In genomic region chr5:116289897-116290296, GRCm38 (mm10) we compare ENCODE assay signal across 9 mouse cellular contexts. TPM values are rescaled to one million over a fixed set of nuclear protein-coding genes. Genes with fewer than 3 reads are reported as not detected.
A peak's percentile ranks its signal among the peaks of the same experiment; 100 is the strongest.
DNase-seq lines count a peak whose midpoint lies in the region; ATAC-seq and TF ChIP-seq lines count a peak whose summit lies in the region.
"Had no signal": no experiment of that assay in that cellular context is flagged by ENCODE, and none has a peak within 500 bp of the region (broad histone marks: within the 10 kb centered on the region; RNA-seq: fewer than 3 reads in every experiment).

No protein-coding gene starts in this region.

- H3K4me2 ChIP-seq in embryonic facial prominence, embryonic 12.5 days (replicated peaks), result peak overlapping the region; percentile 44
- H3K4me2 ChIP-seq in midbrain, embryonic 15.5 days, result peak overlapping the region; percentile 17

- TF ChIP-seq POLR2A in cerebellum, adult 2 months (IDR thresholded peaks at IDR 0.05; ENCODE audit: borderline replicate concordance, insufficient read depth, low read length), result no peak

- WGBS in heart, embryonic 10.5 days, result 4% methylated on average over 9 of the region's 9 CpGs
- 5% methylated on average over 9 of the region's 9 CpGs for WGBS in embryonic facial prominence, embryonic 12.5 days
- WGBS in limb, embryonic 10.5 days, result 9% methylated on average over 9 of the region's 9 CpGs
- WGBS in midbrain, embryonic 15.5 days, result 5% methylated on average over 9 of the region's 9 CpGs
- WGBS in cerebellum, adult 2 months, result 26% methylated on average over 9 of the region's 9 CpGs

- no peaks in the 10 kb centered on the region for H3K9me3 ChIP-seq in heart, embryonic 10.5 days
- no peaks in the 10 kb centered on the region for H3K9me3 ChIP-seq in embryonic facial prominence, embryonic 12.5 days
- no peaks in the 10 kb centered on the region for H3K9me3 ChIP-seq in limb, embryonic 10.5 days (replicated peaks)
- no peaks in the 10 kb centered on the region for H3K9me3 ChIP-seq in midbrain, embryonic 15.5 days

- no peak for DNase-seq in heart, embryonic 10.5 days (ENCODE audit: low spot score)
- no peak for DNase-seq in heart, adult 11 months
- no peak for DNase-seq in limb, embryonic 10.5 days (ENCODE audit: low spot score)
- DNase-seq in urinary bladder, postnatal 36 days (ENCODE audit: low spot score in 2 of 2), result no peak
- no peak for DNase-seq in cerebellum, postnatal 4 days (ENCODE audit: low spot score in 2 of 2)
- DNase-seq in cerebellum, adult 2 months, result no peak
- DNase-seq: B cell, adult 2 months had no signal

- H3K36me3 ChIP-seq in heart, embryonic 10.5 days, result no peaks in the 10 kb centered on the region
- H3K36me3 ChIP-seq in embryonic facial prominence, embryonic 12.5 days, result no peaks in the 10 kb centered on the region
- H3K36me3 ChIP-seq in limb, embryonic 10.5 days, result no peaks in the 10 kb centered on the region
- H3K36me3 ChIP-seq in midbrain, embryonic 15.5 days (replicated peaks), result no peaks in the 10 kb centered on the region

- H3K4me3 ChIP-seq in heart, embryonic 10.5 days, result peak overlapping the region; percentile 48
- no peak overlapping the region for H3K4me3 ChIP-seq in embryonic facial prominence, embryonic 12.5 days
- H3K4me3 ChIP-seq in limb, embryonic 10.5 days, result peak overlapping the region; percentile 46
- no peak overlapping the region for H3K4me3 ChIP-seq in midbrain, embryonic 15.5 days
- H3K4me3 ChIP-seq in cerebellum, adult 2 months (replicated peaks; ENCODE audit: insufficient read depth, low read depth, low read length), result no peak overlapping the region

- peaks cover 24% of the 10 kb centered on the region for H3K4me1 ChIP-seq in heart, embryonic 10.5 days
- H3K4me1 ChIP-seq in embryonic facial prominence, embryonic 12.5 days, result peaks cover 24% of the 10 kb centered on the region
- H3K4me1 ChIP-seq in limb, embryonic 10.5 days, result peaks cover 33% of the 10 kb centered on the region
- peaks cover 24% of the 10 kb centered on the region for H3K4me1 ChIP-seq in midbrain, embryonic 15.5 days
- peaks cover 2% of the 10 kb centered on the region; the same call in 1 of the 2 replicates for H3K4me1 ChIP-seq in cerebellum, adult 2 months (ENCODE audit: control insufficient read depth, insufficient read depth, low read length)

- no peak for TF ChIP-seq CTCF in cerebellum, adult 2 months (IDR thresholded peaks at IDR 0.05; ENCODE audit: borderline replicate concordance, insufficient read depth, low read depth, low read length)

- H3K27ac ChIP-seq in heart, embryonic 10.5 days, result peak overlapping the region; percentile 70; the same call in 1 of the 2 replicates
- no peak overlapping the region for H3K27ac ChIP-seq in embryonic facial prominence, embryonic 12.5 days
- peak overlapping the region; percentile 73 for H3K27ac ChIP-seq in limb, embryonic 10.5 days
- no peak overlapping the region for H3K27ac ChIP-seq in midbrain, embryonic 15.5 days
- no peak overlapping the region for H3K27ac ChIP-seq in cerebellum, adult 2 months (ENCODE audit: insufficient read depth, low read length)

- 0 out of 2 replicates have a peak, but pooled peaks cover 2% of the 10 kb centered on the region for H3K27me3 ChIP-seq in heart, embryonic 10.5 days (ENCODE audit: insufficient read depth, poor library complexity, severe bottlenecking)
- no peaks in the 10 kb centered on the region for H3K27me3 ChIP-seq in embryonic facial prominence, embryonic 12.5 days
- 0 out of 2 replicates have a peak, but pooled peaks cover 4% of the 10 kb centered on the region for H3K27me3 ChIP-seq in limb, embryonic 10.5 days (ENCODE audit: low read depth, poor library complexity, severe bottlenecking)
- H3K27me3 ChIP-seq in midbrain, embryonic 15.5 days (replicated peaks), result no peaks in the 10 kb centered on the region
- no peaks in the 10 kb centered on the region; the same call in 1 of the 2 replicates for H3K27me3 ChIP-seq in cerebellum, adult 2 months (ENCODE audit: control insufficient read depth, insufficient read depth, low read length)

- no peak overlapping the region for H3K9ac ChIP-seq in embryonic facial prominence, embryonic 12.5 days
- H3K9ac ChIP-seq in midbrain, embryonic 15.5 days, result no peak overlapping the region

- ATAC-seq in embryonic facial prominence, embryonic 12.5 days (ENCODE audit: insufficient number of reproducible peaks, insufficient read depth, low FRiP score, low TSS enrichment), result no peak
- ATAC-seq in midbrain, embryonic 15.5 days (replicated peaks), result 0 out of 2 replicates have a peak, but pooled peaks have one; percentile 54

RNA-seq across cellular contexts. Expression of gene Ccdc60, which starts 1.1 kb away (rescaled TPM):
- 0.67 and 0.78 TPM in 2 replicates for polyA plus RNA-seq in heart, embryonic 10.5 days (2016; fragmentation: Nextera tagmentation; extraction: Ambion mirVana)
- polyA plus RNA-seq in embryonic facial prominence, embryonic 12.5 days (2016; fragmentation: Nextera tagmentation; extraction: Ambion mirVana), result 1.6 and 1.8 TPM in 2 replicates
- 0.53 and 1.1 TPM in 2 replicates for polyA plus RNA-seq in limb, embryonic 10.5 days (2016; fragmentation: Nextera tagmentation; extraction: Ambion mirVana)
- polyA plus RNA-seq in midbrain, embryonic 15.5 days (2015; fragmentation: Nextera tagmentation; extraction: Ambion mirVana), result 2.6 and 3.1 TPM in 2 replicates
- 0.33 and 0.38 TPM in 2 replicates for polyA plus RNA-seq in cerebellum, adult 2 months (2012; rRNA removed)

Comparison
In these comparisons a context has a peak if more than half of its experiments do, and no peak if none do; other contexts are left out.
1. H3K27ac ChIP-seq: peak in heart, embryonic 10.5 days (single experiment) and limb, embryonic 10.5 days (single experiment); none in embryonic facial prominence, embryonic 12.5 days (single experiment), midbrain, embryonic 15.5 days (single experiment) and cerebellum, adult 2 months (single experiment).
2. H3K4me3 ChIP-seq: peak in heart, embryonic 10.5 days (single experiment) and limb, embryonic 10.5 days (single experiment); none in embryonic facial prominence, embryonic 12.5 days (single experiment), midbrain, embryonic 15.5 days (single experiment) and cerebellum, adult 2 months (single experiment).